Mouse (Mus musculus): Measurements from ENCODE around the gene Il2ra. TPM values are rescaled to one million over a fixed set of nuclear protein-coding genes. Genes with fewer than 3 reads are reported as not detected.

Il2ra gene
- polyA plus RNA-seq, 1 experiment from 2014 or later: not detected

GRCm38 (mm10) chr2:11616846-11617245 is 25.8 kb upstream of the Il2ra start:
- no peak overlapping the region for H3K4me3 ChIP-seq (ENCODE audit: low read depth, low read length)
- H3K27ac ChIP-seq (ENCODE audit: low read length): no peak overlapping the region
- H3K4me2 ChIP-seq (ENCODE audit: low read depth, low read length): no peak overlapping the region
- H3K27me3 ChIP-seq (ENCODE audit: control insufficient read depth, insufficient read depth, low read depth, low read length): no peaks in the 10 kb centered on the region
- H3K9me3 ChIP-seq (replicated peaks; ENCODE audit: control insufficient read depth, low read length): no peaks in the 10 kb centered on the region
- 69% methylated on average over 9 of the region's 9 CpGs for WGBS (ENCODE audit: insufficient replicate concordance)
- H3K9ac ChIP-seq (ENCODE audit: low read depth, low read length): no peak overlapping the region
- no peaks in the 10 kb centered on the region for H3K4me1 ChIP-seq (ENCODE audit: control insufficient read depth, low read depth, low read length)
- H3K36me3 ChIP-seq (ENCODE audit: control insufficient read depth, insufficient read depth): no peaks in the 10 kb centered on the region
- ATAC-seq (ENCODE audit: low read depth): no peak

DNA sequence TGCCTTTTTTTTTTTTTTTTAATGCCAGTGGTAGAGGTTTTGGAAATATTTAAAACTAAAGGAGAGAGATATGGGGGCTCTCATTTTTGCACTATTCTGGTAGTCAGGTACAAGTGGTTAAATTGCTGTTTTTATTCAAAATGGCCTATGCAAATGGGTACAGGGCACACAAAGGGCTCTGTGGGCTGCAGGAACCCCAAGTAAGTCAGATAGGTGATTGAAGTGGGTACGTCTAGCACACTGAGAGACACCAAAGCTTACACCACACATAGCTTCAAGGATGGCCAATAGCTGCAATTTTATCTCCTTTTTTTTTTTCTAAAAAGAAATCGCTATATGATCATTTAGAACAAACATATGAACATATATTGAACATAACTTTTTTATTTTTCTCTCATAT is 23.0 kb upstream of the Il2ra start:
- H3K9ac ChIP-seq (ENCODE audit: low read depth, low read length): no peak overlapping the region
- H3K4me3 ChIP-seq (ENCODE audit: low read depth, low read length): no peak overlapping the region
- 38% methylated on average over 2 of the region's 2 CpGs for WGBS (ENCODE audit: insufficient replicate concordance)
- no peaks in the 10 kb centered on the region for H3K27me3 ChIP-seq (ENCODE audit: control insufficient read depth, insufficient read depth, low read depth, low read length)
- H3K36me3 ChIP-seq (ENCODE audit: control insufficient read depth, insufficient read depth): no peaks in the 10 kb centered on the region
- H3K4me1 ChIP-seq (ENCODE audit: control insufficient read depth, low read depth, low read length): no peaks in the 10 kb centered on the region
- H3K27ac ChIP-seq (ENCODE audit: low read length): no peak overlapping the region
- no peak overlapping the region for H3K4me2 ChIP-seq (ENCODE audit: low read depth, low read length)
- no peaks in the 10 kb centered on the region for H3K9me3 ChIP-seq (replicated peaks; ENCODE audit: control insufficient read depth, low read length)
- no peak for ATAC-seq (ENCODE audit: low read depth)

DNA sequence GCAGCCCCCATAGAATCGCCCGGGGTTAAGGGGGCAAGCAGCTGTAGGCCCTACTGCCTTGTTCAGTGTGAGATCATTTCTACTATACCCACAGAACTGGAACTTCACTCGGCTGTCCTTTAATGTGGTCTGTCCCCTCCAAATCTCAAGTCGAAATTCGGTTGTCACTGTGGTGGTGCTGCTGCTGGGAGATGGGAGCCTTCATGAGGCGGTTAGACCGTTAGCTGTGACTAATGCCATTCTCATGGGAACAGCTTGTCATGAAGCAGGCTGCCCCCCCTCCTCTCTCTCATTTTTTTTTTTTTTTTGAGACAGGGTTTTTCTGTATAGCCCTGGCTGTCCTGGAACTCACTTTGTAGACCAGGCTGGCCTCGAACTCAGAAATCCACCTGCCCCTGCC is 19.4 kb upstream of the Il2ra start:
- Histone ChIP-seq H3K27me3 (ENCODE audit: control insufficient read depth, insufficient read depth, low read depth, low read length) (no peaks in the 10 kb centered on the region), H3K27ac (ENCODE audit: low read length) (no peak overlapping the region), H3K9me3 (replicated peaks; ENCODE audit: control insufficient read depth, low read length) (no peaks in the 10 kb centered on the region), H3K4me2 (ENCODE audit: low read depth, low read length) (no peak overlapping the region), H3K9ac (ENCODE audit: low read depth, low read length) (no peak overlapping the region), H3K4me3 (ENCODE audit: low read depth, low read length) (no peak overlapping the region), H3K4me1 (ENCODE audit: control insufficient read depth, low read depth, low read length) (no peaks in the 10 kb centered on the region), H3K36me3 (ENCODE audit: control insufficient read depth, insufficient read depth) (no peaks in the 10 kb centered on the region)
- WGBS (ENCODE audit: insufficient replicate concordance): 74% methylated on average over 8 of the region's 8 CpGs
- ATAC-seq (ENCODE audit: low read depth): no peak

DNA sequence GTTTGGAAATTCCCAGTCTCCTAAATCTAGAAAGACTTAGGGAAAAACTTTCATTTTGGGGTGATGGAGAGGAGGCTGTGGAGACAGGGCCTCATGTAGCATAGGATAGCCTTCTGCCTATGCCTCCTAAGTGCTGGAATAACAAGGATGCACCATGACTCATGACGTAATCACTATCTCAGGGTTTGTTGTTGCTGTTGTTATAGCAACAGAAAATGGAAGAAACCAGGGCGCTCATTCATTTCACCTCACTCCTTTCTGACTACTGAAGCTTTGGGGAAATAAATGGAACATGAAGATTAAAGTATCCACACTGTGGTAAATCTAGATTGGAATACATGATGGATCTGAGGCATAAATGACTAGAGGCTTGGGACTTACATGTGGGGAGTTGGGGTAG is 18.9 kb upstream of the Il2ra start:
- no peak overlapping the region for H3K4me2 ChIP-seq (ENCODE audit: low read depth, low read length)
- 58% methylated on average over 2 of the region's 2 CpGs for WGBS (ENCODE audit: insufficient replicate concordance)

GRCm38 (mm10) chr2:11625890-11626289 is 16.7 kb upstream of the Il2ra start, which contains the start of gene Gm17490:
TSS of gene Gm17490 (minus strand) at chr2:11626264.
- Histone ChIP-seq H3K9me3 (replicated peaks; ENCODE audit: control insufficient read depth, low read length) (no peaks in the 10 kb centered on the region), H3K4me2 (ENCODE audit: low read depth, low read length) (no peak within 1 kb of the TSS), H3K9ac (ENCODE audit: low read depth, low read length) (no peak within 1 kb of the TSS), H3K4me3 (ENCODE audit: low read depth, low read length) (no peak within 1 kb of the TSS), H3K27ac (ENCODE audit: low read length) (no peak within 1 kb of the TSS), H3K4me1 (ENCODE audit: control insufficient read depth, low read depth, low read length) (no peaks in the 10 kb centered on the region), H3K27me3 (ENCODE audit: control insufficient read depth, insufficient read depth, low read depth, low read length) (no peaks in the 10 kb centered on the region), H3K36me3 (ENCODE audit: control insufficient read depth, insufficient read depth) (no peaks in the 10 kb centered on the region)
- no peak for ATAC-seq (ENCODE audit: low read depth)
- 78% methylated on average over 5 of the region's 5 CpGs for WGBS (ENCODE audit: insufficient replicate concordance)

More for the DNA sequence above, 18.9 kb upstream of the Il2ra start:
- Histone ChIP-seq H3K9ac (ENCODE audit: low read depth, low read length) (no peak overlapping the region), H3K9me3 (replicated peaks; ENCODE audit: control insufficient read depth, low read length) (no peaks in the 10 kb centered on the region), H3K27me3 (ENCODE audit: control insufficient read depth, insufficient read depth, low read depth, low read length) (no peaks in the 10 kb centered on the region), H3K4me3 (ENCODE audit: low read depth, low read length) (no peak overlapping the region), H3K27ac (ENCODE audit: low read length) (no peak overlapping the region), H3K36me3 (ENCODE audit: control insufficient read depth, insufficient read depth) (no peaks in the 10 kb centered on the region), H3K4me1 (ENCODE audit: control insufficient read depth, low read depth, low read length) (no peaks in the 10 kb centered on the region)
- ATAC-seq (ENCODE audit: low read depth): no peak

- Histone ChIP-seq H3K9ac (ENCODE audit: low read depth, low read length) (no peak overlapping the region), H3K4me2 (ENCODE audit: low read depth, low read length) (no peak overlapping the region), H3K4me1 (ENCODE audit: control insufficient read depth, low read depth, low read length) (no peaks in the 10 kb centered on the region), H3K27me3 (ENCODE audit: control insufficient read depth, insufficient read depth, low read depth, low read length) (no peaks in the 10 kb centered on the region), H3K27ac (ENCODE audit: low read length) (no peak overlapping the region), H3K36me3 (ENCODE audit: control insufficient read depth, insufficient read depth) (no peaks in the 10 kb centered on the region), H3K4me3 (ENCODE audit: low read depth, low read length) (no peak overlapping the region), H3K9me3 (replicated peaks; ENCODE audit: control insufficient read depth, low read length) (no peaks in the 10 kb centered on the region)
- WGBS (ENCODE audit: insufficient replicate concordance): 70% methylated on average over 6 of the region's 6 CpGs
- no peak for ATAC-seq (ENCODE audit: low read depth)
Measured at GRCm38 (mm10) chr2:11635035-11635434, 7.6 kb upstream of the Il2ra start.

- Histone ChIP-seq H3K4me2 (ENCODE audit: low read depth, low read length) (no peak overlapping the region), H3K9ac (ENCODE audit: low read depth, low read length) (no peak overlapping the region), H3K36me3 (ENCODE audit: control insufficient read depth, insufficient read depth) (no peaks in the 10 kb centered on the region), H3K27ac (ENCODE audit: low read length) (no peak overlapping the region), H3K4me3 (ENCODE audit: low read depth, low read length) (no peak overlapping the region), H3K4me1 (ENCODE audit: control insufficient read depth, low read depth, low read length) (no peaks in the 10 kb centered on the region), H3K27me3 (ENCODE audit: control insufficient read depth, insufficient read depth, low read depth, low read length) (no peaks in the 10 kb centered on the region), H3K9me3 (replicated peaks; ENCODE audit: control insufficient read depth, low read length) (no peaks in the 10 kb centered on the region)
- no peak for ATAC-seq (ENCODE audit: low read depth)
- 72% methylated on average over 5 of the region's 5 CpGs for WGBS (ENCODE audit: insufficient replicate concordance)
Measured at GRCm38 (mm10) chr2:11635471-11636137, 7.0 kb upstream of the Il2ra start.

DNA sequence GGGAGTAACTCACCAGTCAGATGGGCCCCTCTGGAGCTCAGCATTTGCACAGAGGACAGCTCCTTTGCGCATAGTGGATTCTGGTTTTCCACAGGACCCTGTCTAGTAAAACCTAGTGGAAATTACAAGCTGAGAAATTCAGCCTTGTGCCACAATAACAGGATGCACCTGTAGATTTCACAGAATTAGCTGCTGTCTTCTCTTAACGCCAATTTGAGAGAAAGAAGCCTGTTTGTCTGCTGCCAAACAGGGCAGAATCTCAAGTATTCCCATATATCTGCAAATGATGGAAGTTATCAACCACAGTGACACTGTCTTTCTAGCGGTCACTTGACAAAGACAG is 6.5 kb upstream of the Il2ra start:
- WGBS (ENCODE audit: insufficient replicate concordance): 59% methylated on average over 3 of the region's 3 CpGs
- H3K27ac ChIP-seq (ENCODE audit: low read length): no peak overlapping the region
- no peak overlapping the region for H3K4me2 ChIP-seq (ENCODE audit: low read depth, low read length)
- H3K27me3 ChIP-seq (ENCODE audit: control insufficient read depth, insufficient read depth, low read depth, low read length): no peaks in the 10 kb centered on the region
- no peak overlapping the region for H3K9ac ChIP-seq (ENCODE audit: low read depth, low read length)
- no peaks in the 10 kb centered on the region for H3K4me1 ChIP-seq (ENCODE audit: control insufficient read depth, low read depth, low read length)
- no peak overlapping the region for H3K4me3 ChIP-seq (ENCODE audit: low read depth, low read length)
- H3K9me3 ChIP-seq (replicated peaks; ENCODE audit: control insufficient read depth, low read length): no peaks in the 10 kb centered on the region
- H3K36me3 ChIP-seq (ENCODE audit: control insufficient read depth, insufficient read depth): no peaks in the 10 kb centered on the region
- no peak for ATAC-seq (ENCODE audit: low read depth)

DNA sequence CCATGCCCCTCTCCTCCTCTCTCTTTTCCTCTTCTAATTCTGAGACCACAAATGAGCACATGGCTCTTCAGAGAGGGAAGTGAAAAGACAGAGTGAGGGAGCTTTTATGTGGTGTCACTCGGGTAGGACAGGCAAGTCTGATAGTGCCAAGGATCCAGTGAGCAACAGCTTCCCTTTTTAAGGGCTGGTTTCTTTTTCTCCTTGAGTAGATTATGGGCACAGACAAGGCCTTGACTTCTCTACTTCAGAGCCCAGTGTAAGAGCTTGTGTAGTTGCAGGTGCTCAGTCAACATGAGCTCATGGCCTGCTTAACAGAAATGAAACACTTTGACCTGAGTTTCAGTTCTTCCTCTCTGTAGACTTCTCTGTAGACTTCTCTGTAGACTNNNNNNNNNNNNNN is 5.5 kb upstream of the Il2ra start:
- Histone ChIP-seq H3K4me1 (ENCODE audit: control insufficient read depth, low read depth, low read length) (no peaks in the 10 kb centered on the region), H3K4me2 (ENCODE audit: low read depth, low read length) (no peak overlapping the region), H3K9me3 (replicated peaks; ENCODE audit: control insufficient read depth, low read length) (no peaks in the 10 kb centered on the region), H3K36me3 (ENCODE audit: control insufficient read depth, insufficient read depth) (no peaks in the 10 kb centered on the region), H3K9ac (ENCODE audit: low read depth, low read length) (no peak overlapping the region), H3K4me3 (ENCODE audit: low read depth, low read length) (no peak overlapping the region), H3K27ac (ENCODE audit: low read length) (no peak overlapping the region), H3K27me3 (ENCODE audit: control insufficient read depth, insufficient read depth, low read depth, low read length) (no peaks in the 10 kb centered on the region)
- 0 out of 2 replicates have a peak, but pooled peaks have one; percentile 21 for ATAC-seq (ENCODE audit: low read depth)
- 9% methylated on average over 1 of the region's 1 CpGs for WGBS (ENCODE audit: insufficient replicate concordance)

Measured in liver, embryonic 16.5 days (tissue).